Mouse (Mus musculus): ENCODE data around the gene Nodal. TPM values are rescaled to one million over a fixed set of nuclear protein-coding genes. Genes with fewer than 3 reads are reported as not detected.
"Not testable (repeated sequence)": the region's sequence is repeated elsewhere in the genome, so short reads cannot be mapped to it uniquely, and the experiment has no call there.

The Nodal gene
- total RNA-seq, 2 experiments from 2014 or later = not detected

- DNase-seq = no peak
These were observed 11.3 kb downstream of the Nodal start for GRCm38 (mm10) chr10:61429043-61429442.

DNA sequence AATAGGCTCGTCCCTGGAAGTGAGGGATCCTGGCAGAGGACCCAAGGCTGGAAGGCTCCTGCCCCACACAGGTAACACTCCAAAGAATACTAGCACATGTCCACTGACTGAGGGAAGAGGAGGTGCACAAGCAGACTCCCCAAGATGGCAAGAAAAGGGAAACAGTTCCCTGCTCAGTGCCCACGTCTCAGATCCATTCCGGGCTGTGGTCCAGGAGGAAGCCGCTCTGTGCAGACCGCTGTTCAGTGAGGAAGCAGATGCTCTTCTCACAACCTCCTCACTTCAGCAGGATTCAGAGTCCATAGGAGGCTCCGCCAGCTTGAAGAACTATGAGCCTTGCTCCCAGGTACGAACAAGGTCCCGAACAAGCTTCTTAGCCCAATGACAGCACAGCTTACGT lies 13.6 kb downstream of the Nodal start:
- DNase-seq = no peak

DNA sequence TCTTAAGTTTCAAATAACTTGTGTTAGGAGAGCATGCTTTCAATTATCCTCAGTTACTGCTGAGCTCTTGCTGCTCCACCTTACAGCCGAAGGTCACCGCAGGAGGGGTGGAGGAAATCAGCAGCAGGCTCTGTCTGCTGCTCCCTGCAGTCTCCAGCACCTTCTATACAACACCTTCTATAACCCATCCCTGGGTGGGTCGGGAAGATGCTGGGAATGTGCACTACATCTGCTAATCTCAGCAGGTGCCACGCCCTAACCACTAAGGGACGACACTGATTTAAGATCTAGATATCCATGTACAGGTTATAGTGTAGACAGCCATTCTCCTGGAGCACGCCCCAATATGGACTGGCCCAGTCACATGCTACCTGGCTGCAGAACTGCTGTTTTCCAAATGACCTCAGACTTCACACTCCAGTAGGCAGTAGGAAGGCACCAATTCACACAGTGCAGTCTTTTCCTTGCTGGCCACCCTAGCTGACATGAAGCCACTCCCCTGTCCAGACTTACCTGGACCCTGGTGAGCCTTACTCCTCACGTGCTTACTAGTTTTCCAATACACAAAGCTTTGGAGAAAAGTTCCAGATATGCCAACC lies 22.5 kb downstream of the Nodal start:
- no peak for DNase-seq

GRCm38 (mm10) chr10:61443456-61443855 lies 25.7 kb downstream of the Nodal start:
- no peak for DNase-seq

- DNase-seq = no peak
These were observed 26.1 kb downstream of the Nodal start for GRCm38 (mm10) chr10:61443876-61444275.

GRCm38 (mm10) chr10:61445016-61445415 lies 27.2 kb downstream of the Nodal start:
- DNase-seq = no peak

DNA sequence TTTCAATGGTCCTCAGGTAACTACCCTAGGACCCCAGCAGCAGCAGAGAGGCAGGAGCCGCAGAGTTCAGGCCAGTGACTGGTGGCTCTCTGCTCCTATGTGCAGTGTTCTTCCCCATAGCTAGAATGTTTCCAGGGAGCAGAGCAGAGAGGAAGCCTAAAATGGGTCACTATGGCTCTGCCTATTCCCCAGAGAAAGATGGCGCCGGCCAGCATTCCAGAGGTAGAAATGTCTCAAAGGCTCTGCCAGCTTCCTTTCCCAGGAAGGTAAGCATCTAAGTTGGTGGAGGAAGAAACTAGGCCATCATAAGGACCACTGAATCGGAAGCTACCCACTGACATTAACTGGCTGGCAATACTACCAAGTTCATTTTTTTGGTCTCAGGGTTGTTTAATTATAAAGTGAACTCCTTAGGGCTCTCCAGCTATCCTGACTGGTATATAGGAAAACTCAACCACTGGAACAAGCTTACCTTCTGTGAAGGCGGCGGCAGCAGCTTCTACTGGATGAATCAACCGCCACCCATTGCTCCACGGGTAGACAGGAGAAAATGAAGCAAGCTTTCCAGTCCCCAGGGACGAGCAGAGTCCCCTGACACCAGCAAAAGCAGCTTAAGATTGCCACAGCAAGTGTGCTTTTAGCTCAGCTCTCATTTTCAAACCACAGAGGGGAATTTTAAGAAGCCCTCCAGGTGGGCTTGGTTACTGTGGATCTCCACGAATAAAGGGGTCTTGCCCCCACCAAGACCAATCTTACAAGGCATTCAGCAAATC lies 30.0 kb downstream of the Nodal start:
- DNase-seq = peak; percentile 56 to 65

DNA sequence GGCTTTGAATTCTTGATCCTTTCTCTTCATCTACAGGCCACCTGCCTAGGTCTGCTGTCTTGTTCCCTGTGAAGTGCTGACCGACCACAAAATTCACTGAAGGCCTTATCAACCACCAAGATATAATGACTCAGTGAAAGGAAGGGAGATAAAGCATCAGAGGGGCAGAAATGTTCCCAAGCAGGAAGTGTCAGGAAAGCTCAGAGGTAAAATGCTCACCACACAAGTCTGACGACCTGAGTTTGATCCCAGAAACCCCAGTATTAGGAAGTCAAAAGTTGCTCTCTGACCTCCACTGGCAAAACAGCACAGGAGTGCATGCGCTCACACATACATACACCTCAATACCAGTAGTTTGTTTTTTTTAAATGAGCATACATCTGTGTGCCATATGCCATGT lies 31.1 kb downstream of the Nodal start:
- no peak for DNase-seq

GRCm38 (mm10) chr10:61451463-61451930 lies 33.7 kb downstream of the Nodal start:
- peak; percentile 44 to 64 for DNase-seq

GRCm38 (mm10) chr10:61451931-61452617 lies 34.3 kb downstream of the Nodal start:
- DNase-seq = peak; percentile 47 to 55

DNA sequence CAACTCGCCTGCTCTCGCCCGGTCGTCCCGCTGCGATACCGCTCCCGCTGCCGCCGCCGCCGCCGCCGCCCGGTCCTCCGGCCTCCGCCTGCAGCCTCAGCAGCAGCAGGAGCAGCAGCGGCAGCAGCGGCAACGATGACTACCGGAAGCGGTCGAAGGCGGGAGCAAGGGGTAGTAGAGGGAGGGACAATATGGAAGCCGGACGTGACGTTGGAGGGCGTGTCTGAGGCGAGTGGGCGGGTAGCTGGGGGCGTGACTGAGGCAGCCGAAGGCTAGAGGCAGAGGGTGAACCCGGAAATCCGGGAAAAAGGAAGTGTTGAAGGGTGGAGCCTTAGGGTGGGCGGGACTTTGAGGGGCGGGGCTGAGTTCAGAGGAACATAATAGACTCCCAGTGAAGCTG lies 34.9 kb downstream of the Nodal start, which contains the start of gene Eif4ebp2:
TSS of gene Eif4ebp2 (minus strand) at position 17 of the 400 bp plus-strand sequence.
- DNase-seq = peak; percentile 99 to 100

GRCm38 (mm10) chr10:61453171-61453570 lies 35.4 kb downstream of the Nodal start:
- not testable (repeated sequence) for DNase-seq

DNA sequence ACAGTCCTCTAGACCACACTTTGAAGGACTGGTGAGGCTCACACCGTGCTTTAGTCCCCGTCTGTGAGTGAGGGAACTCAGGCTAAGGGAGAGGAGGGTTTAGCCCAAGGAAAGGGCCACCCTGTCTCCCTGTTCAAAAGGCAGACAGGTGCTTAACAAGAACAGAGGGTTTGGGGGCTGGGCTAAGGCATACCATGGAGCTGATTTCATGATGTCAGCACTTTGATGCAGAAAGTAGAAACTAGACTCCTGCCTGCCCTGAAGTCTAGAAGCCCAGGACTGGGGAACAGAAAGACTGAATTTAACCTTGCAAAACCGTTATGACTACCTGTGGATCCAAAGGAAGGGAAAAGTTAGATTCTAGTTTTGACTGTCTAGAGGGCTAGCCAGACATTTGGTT lies 39.4 kb downstream of the Nodal start:
- DNase-seq = no peak

- DNase-seq = peak; percentile 54 to 67
These were observed 47.2 kb downstream of the Nodal start for GRCm38 (mm10) chr10:61465009-61465408.

DNA sequence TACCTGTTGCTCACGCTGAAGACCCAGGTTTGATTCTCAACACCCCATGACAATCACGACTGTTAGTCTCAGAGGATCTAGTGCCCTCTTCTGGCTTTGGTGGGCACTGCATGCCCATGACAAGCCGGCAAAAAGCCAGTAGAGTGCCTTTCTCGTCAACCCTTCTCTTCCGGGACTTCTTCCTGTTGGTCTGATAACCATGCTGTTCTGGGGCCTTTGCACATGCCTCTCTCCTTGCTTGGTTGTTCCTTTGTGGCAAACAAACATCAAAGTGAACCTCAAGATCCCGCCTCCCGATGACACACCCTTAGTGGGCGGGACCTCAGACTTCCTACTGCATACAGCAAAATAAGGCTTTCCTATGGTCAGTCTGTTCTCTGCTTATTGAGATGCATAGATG lies 48.5 kb downstream of the Nodal start:
- peak in 1 of 2 experiments; percentile 38 for DNase-seq

GRCm38 (mm10) chr10:61466873-61467272 lies 49.1 kb downstream of the Nodal start:
- DNase-seq = peak; percentile 31 to 59

- DNase-seq = no peak
These were observed 51.1 kb downstream of the Nodal start for GRCm38 (mm10) chr10:61468900-61469299.

GRCm38 (mm10) chr10:61473640-61474039 lies 55.9 kb downstream of the Nodal start:
- peak; percentile 50 to 77 for DNase-seq

- no peak for DNase-seq
These were observed 56.6 kb downstream of the Nodal start for GRCm38 (mm10) chr10:61474344-61474743.
